Mouse (Mus musculus) frontal cortex, adult (tissue): ENCODE results near the gene Rnf208.
A peak's percentile ranks its signal among the peaks of the same experiment; 100 is the strongest.

Experiments
- ATAC-seq: cut with Nextera tagmentation; 2 replicates; pipeline ENCODE4 v1.9.2; 2017; ENCODE audit warnings: mild to moderate bottlenecking, moderate library complexity, mixed read lengths; ENCODE audit not compliant: low TSS enrichment

The Rnf208 gene

GRCm38 (mm10) chr2:25242101-25242506, at the start of gene Rnf208, which contains the start of gene Cysrt1:
Rnf208 (plus strand) TSS chr2:25242255.
Cysrt1 (minus strand) TSS chr2:25242452.
- peak; percentile 21 for ATAC-seq

GRCm38 (mm10) chr2:25193330-25193770, 48.7 kb upstream of the Rnf208 start:
- peak; percentile 95 for ATAC-seq

DNA sequence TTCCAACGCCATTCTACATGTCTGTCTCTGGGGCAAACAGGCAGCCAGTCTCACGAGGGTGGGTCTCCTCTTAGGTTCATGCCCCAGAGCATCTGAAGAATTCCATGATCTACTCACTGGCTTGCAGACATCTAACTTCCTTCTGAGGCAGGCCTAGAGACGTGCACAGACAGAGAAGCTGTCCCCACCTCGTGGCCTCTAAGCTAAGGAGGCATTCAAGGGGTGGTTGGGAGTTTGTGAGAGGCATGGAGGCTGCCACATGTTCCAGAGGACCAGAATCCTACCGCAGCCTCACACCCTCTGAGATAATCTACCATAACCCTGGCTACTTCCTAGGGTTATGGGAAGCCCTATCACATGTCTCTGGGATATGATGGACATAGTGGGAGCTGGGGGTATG, 48.0 kb upstream of the Rnf208 start:
- ATAC-seq = no peak

DNA sequence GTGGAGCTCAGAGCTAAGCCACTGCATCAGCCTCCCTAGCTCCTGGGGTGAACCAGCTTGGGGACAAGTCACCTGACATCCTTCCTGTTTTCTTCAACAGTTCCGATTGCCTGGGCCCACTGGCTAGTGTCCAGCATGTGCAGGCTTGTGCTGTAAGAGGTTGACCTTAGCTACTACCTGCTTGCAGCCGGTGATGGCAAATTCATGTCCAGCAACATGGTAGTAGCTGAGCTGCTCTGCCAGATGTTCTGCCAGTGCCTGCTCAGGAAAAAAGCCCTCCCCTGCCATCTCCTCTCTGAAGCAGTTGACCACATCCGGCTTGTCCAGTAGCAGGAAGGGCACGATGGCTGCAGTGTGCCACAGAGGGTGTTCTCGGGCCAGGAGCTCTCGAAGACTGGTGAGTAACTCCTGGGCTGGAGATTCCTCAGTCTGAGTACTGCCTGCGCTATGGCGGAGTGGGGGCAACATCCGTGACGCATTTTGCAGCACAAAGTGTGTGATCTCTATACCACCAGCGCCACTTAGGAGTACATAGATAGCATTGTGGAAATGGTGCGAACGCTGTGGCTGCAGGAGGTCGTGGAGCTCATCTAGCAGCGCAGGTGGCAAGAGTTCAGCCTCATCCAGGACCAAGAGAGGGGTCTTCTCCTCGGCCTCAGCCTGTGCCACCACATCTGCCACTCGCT, 47.4 kb upstream of the Rnf208 start:
- no peak for ATAC-seq

GRCm38 (mm10) chr2:25195211-25196156, 46.6 kb upstream of the Rnf208 start:
- ATAC-seq = no peak

- no peak for ATAC-seq
Measured at GRCm38 (mm10) chr2:25196172-25196954, 45.7 kb upstream of the Rnf208 start, which contains the start of gene Tor4a. Tor4a (minus strand) TSS chr2:25196886.

- no peak for ATAC-seq
Measured at GRCm38 (mm10) chr2:25197191-25197590, 44.9 kb upstream of the Rnf208 start.

- ATAC-seq = no peak
Measured at GRCm38 (mm10) chr2:25197946-25198345, 44.1 kb upstream of the Rnf208 start.

- ATAC-seq = no peak
Measured at GRCm38 (mm10) chr2:25200631-25201030, 41.4 kb upstream of the Rnf208 start.

- ATAC-seq = no peak
Measured at GRCm38 (mm10) chr2:25203631-25204214, 38.3 kb upstream of the Rnf208 start.

- no peak for ATAC-seq
Measured at GRCm38 (mm10) chr2:25207593-25207992, 34.5 kb upstream of the Rnf208 start.

DNA sequence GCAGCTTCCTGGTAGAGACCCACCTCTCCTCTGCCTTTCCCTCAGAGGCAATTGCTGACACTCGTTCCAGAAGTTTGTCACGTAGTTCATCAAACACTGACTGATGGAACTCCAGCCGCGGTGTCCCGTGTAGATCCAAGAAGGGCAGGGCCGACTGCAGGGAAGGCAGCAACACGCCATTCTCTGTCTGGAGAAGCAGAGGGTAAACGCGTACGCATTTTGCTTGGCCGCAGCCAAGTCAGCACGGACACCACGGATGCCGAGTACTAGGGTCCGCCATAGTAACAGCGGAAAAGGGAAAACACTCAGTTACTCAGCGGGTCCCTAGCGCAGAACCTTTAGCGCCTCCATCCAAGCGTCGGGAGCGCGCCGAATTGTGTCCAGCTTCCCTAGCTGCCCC, 31.4 kb upstream of the Rnf208 start:
- ATAC-seq = peak; percentile 36

GRCm38 (mm10) chr2:25211121-25211670, 30.9 kb upstream of the Rnf208 start, which contains the start of gene Nelfb:
Nelfb (minus strand) TSS chr2:25211489.
- peak; percentile 91 for ATAC-seq

DNA sequence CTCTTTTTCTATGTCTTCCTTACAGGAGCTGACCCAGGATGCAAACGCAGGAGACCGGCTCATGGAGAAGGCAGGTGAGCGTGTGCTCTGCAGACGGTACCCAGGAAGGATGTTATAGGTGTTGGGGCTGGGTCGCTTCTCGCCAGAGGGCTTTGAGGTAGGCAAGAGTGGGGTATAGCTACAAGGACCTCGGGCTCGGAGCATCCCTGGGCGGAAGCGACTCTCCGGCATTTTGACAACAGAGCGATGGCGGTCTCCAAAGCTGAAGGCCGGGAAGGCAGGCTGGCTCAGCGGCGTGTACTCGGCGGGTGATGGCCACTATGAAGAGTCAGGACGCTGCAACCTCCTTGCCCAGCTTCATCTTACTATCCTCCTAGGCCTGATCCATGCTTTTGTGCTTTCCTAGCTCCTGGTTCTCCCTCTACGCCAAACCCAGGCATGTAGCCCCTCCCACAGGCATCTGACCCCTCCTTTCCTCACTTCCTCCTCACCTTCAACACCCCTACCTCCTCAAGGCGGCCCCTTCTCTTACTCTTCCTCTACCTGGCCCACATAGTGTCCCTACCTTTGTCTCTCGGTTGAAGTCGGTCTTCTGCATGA, 28.7 kb upstream of the Rnf208 start:
- no peak for ATAC-seq

GRCm38 (mm10) chr2:25214444-25214843, 27.6 kb upstream of the Rnf208 start, which contains the start of gene Stpg3:
Stpg3 (minus strand) TSS chr2:25214637.
- ATAC-seq = no peak

DNA sequence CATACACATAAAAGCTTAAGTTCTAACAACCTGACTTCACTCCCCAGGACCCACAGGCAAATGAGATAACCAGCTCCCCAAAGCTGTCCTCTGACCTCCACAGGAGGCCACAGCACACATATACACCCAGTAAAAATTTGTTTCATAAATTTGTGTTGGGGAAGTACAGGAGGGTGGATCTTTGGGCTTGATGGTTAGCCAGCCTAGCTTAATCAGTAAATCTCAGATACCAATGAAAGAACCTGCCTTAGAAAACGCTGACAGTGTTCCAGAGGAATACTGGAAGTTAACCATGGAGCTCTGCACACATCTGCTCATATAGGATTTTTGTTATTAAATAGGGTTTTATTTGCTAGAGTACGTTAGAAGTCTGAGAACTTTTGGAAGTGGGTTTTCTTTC, 24.4 kb upstream of the Rnf208 start:
- ATAC-seq = no peak

DNA sequence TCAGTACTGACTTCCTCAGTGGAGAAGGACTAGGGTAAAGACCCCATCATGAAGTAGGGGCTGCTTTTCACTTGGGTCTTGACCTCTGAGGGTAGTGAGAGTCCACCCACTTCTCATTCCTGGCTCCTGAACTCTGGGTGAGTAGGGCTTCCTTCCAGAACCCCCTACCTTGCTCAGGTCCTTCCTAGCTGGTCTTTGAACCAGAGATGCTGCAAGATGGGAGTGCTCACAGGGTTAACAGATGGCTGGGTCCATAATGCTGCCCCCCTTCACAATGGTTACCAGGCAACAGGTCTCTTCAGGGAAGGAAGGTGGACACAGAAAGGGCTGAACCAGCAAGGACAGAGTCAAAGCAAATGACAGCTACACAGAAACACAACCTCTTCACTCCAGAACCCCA, 23.6 kb upstream of the Rnf208 start, which contains the start of gene Fam166a:
Gene Fam166a, plus strand, starts transcription at position 301 of the 400 bp plus-strand sequence.
- no peak for ATAC-seq

GRCm38 (mm10) chr2:25221331-25221772, 20.7 kb upstream of the Rnf208 start:
- no peak for ATAC-seq

- peak; percentile 44 for ATAC-seq
Measured at GRCm38 (mm10) chr2:25223681-25224491, 18.2 kb upstream of the Rnf208 start.

DNA sequence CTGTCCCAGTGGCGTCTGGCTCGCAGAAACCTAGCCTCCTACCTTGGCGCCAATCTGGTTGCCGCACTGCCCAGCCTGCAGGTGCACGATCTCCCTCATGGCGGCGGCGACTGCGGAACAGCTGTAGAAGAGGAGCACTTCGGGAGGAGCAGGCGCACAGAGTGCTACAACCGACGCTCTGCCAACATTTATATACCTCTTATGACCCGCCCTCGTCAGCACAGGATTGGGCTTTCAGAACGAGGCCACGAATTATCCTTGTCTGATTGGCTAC, 17.6 kb upstream of the Rnf208 start, which contains the start of gene Tubb4b:
Gene Tubb4b, minus strand, starts transcription at position 211 of the 274 bp plus-strand sequence.
- no peak for ATAC-seq
